Mouse (Mus musculus) bone marrow, adult 2 months (tissue): ENCODE measurements at regions not wholly inside any gene's neighbourhood (a gene's known extent, or its start where the extent isn't known, plus 50 kb on each side); places are given as distances from the start of the nearest gene placed in this dataset.

ENCODE experiments used
- H3K27ac ChIP-seq: fragments of 200-500 bp; 2 replicates; pipeline ENCODE4 v1.5.1; 2012; ENCODE audit warnings: low read depth, mild to moderate bottlenecking, control low read depth, inconsistent platforms, low read length; ENCODE audit not compliant: control insufficient read depth, poor library complexity, insufficient read depth
- H3K4me1 ChIP-seq: fragments of 200-500 bp; 2 replicates; pipeline ENCODE4 v1.6.1; 2011; ENCODE audit warnings: low read length; ENCODE audit not compliant: control insufficient read depth, insufficient read depth
- H3K4me3 ChIP-seq: fragments of 200-500 bp; replicated peaks from 2 replicates; pipeline ENCODE3; 2011; ENCODE audit warnings: mild to moderate bottlenecking, low read depth, low read length, control low read depth; ENCODE audit not compliant: control insufficient read depth
- CTCF ChIP-seq: fragments of 200-500 bp; IDR thresholded peaks from 2 replicates; pipeline ENCODE4 v1.5.1; 2011; ENCODE audit warnings: low read length, control low read depth; ENCODE audit not compliant: control insufficient read depth, insufficient read depth
- POLR2A ChIP-seq: fragments of 200-500 bp; IDR thresholded peaks from 2 replicates; pipeline ENCODE4 v1.6.1; 2011; ENCODE audit warnings: low read depth, mild to moderate bottlenecking, control low read depth, low read length, borderline replicate concordance; ENCODE audit not compliant: control insufficient read depth
- whole genome bisulfite sequencing: fragments of 180-500 bp; shearing (Covaris S2); methylation state at CpG from one replicate; pipeline ENCODE4 v1.1.7; 2018; 5-methylcytosine and 5-hydroxymethylcytosine counted together

DNA sequence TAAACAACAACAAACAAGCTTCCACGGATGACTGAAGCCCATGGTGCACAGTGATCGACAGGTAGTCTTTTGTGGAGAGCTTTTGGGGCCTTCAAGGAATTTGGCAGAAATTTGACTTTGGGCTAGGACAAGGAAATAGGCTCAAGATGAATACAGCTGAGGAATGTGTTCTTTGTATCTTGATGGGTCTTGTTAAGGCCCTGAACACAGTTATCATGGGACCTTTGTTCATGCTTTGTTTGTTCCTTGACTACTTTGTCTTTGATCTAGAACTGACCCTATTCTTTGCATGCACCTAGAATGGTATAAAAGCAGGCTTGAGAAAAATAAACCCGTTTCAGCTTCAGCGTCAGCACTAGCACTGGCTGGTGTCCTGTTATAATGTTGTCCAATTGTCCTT, 168.1 kb upstream of the Sp8 start:
- WGBS, result 83% methylated on average over 4 of the region's 4 CpGs
- Histone ChIP-seq H3K4me3 (no peak overlapping the region), H3K4me1 (no peaks in the 10 kb centered on the region), H3K27ac (no peak overlapping the region)
- no peak for TF ChIP-seq POLR2A
- no peak for TF ChIP-seq CTCF

DNA sequence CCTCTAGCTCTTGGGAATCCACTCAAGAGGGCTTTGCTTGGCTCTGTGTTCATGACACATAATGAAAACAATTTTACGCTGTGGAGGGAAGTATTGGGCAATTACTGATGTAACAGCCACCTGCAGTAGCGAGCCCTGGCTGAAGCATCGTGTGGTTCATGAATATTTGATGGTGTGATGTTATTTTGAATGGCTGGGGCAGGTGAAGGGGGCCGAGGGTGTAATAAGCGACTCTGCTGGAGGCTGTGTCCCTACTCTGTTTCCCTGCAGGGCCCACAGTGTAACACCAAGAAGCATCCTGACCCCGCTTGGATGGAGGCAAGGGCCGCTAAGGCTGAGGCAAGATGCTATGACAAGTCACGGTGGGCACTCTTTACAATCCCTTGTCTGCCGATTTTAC, 184.6 kb upstream of the Sp8 start:
- TF ChIP-seq CTCF (no peak), POLR2A (no peak)
- Histone ChIP-seq H3K4me1 (no peaks in the 10 kb centered on the region; the same call in 1 of the 2 replicates), H3K27ac (no peak overlapping the region), H3K4me3 (no peak overlapping the region)
- 37% methylated on average over 9 of the region's 9 CpGs for WGBS

GRCm38 (mm10) chr12:118661214-118661486, 185.0 kb upstream of the Sp8 start:
- TF ChIP-seq CTCF (no peak), POLR2A (no peak)
- WGBS, result 16% methylated on average over 5 of the region's 5 CpGs
- Histone ChIP-seq H3K27ac (no peak overlapping the region), H3K4me1 (no peaks in the 10 kb centered on the region; the same call in 1 of the 2 replicates), H3K4me3 (no peak overlapping the region)

DNA sequence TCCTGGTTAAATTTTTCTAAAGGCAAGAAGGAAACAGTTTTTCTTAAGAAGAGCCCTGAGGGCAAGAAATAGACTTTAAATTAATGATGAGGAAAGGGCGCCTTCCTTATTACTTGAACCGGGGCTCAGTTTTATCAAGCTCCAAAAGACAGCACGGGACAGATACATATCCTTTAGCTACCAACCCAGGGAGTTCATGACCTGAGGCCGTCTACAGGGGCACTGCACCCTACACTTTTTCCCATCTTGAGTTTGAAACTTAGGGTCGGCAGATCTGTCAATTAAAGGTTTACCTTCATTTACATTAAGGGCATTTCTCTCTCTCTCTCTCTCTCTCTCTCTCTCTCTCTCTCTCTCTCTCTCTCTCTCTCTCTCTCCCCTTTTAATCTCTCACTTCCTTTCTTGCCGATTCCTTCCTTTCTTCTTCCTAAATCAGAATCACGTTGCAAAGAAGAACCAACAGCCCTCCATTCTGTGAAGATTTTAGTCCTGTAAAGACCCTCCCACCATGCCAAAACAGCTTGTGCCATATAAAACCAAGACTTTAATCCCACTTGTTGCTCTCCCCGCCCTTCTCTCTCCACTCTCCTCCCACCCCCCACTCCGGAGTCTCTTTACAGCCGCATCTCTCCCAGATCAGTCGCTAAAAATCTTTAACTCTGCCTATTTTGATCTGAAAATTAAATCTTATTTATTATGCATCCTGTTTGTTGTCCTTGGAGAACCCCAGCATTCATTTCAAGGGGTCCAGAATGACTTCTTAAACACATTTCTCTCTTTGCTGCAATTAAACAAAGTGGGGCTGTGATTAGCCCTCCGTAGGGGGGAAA, 185.5 kb upstream of the Sp8 start:
- Histone ChIP-seq H3K27ac (no peak overlapping the region), H3K4me3 (no peak overlapping the region), H3K4me1 (no peaks in the 10 kb centered on the region; the same call in 1 of the 2 replicates)
- 29% methylated on average over 12 of the region's 12 CpGs for WGBS
- TF ChIP-seq CTCF, result no peak

DNA sequence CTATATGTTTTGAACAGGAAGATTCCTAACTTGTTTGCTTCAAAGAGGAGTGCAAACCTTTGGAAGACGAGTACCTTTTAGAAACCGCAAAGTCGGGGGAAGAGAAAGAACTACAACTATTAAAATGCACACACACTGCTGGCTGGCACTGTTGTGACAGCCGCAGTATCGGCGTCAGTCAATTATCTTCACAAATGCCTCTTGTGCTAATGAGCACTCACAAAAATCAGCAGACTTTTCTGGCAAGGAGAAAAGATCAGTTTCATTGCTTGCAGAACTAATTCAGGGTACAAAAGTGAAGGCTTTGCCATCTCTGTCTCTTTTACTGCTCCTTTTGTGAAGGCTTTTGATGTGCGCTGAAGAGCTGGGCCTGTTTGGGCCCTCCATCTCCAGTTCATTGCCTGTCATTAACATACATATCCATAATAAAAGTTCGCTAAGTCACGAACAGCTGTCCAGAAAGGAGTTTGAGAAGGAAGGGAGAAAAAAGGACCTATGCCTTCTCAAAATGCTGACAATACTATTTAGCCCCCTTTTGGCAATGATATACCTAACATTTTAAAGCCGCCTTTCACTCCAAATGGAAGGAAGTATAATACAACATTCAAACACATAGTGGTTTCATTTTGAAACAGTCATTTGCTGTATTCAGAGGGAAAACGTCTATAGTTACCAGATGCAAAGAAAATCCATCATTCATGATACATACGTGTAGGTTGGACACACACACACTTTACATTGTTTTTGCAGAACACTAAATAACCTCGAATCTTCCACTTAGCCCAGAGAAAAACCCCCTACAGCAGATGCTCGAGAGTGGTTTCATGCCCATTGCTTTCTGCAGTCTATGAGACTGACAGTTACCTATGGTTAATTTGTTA, 186.6 kb upstream of the Sp8 start:
- no peak overlapping the region for H3K27ac ChIP-seq
- WGBS, result 79% methylated on average over 14 of the region's 14 CpGs

DNA sequence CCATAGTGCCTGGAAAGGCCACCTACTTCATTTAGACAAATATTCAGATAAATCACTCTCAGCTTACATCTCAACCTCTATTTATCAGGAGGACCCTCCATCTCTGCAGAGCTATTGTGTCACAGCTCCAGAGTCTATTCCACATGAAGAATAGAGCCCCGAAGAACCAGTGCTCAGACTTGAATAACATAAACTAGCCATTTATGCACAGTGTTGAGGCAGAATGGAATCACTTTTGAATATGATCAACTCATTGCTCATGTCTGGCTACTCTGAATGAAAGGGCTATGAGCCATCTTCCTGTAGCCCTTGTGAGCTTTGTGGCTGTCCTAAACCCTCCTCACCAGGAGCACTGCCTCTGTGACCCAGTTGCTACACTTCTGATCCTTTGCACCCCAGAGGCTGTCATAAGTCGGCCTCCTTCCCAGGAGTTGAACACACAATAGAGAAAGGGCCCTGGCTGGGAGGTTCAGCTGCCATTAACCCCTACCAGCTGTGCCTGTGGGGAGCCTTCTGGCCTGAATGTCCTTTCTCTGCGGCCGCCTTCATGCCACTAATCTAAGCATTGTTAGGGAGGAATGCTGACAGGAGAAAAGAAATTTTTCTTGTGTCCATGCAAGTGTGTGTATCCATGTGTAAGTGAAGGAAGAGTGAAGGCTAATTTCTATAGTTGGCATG, 195.5 kb upstream of the Sp8 start:
- TF ChIP-seq POLR2A (no peak), CTCF (no peak)
- Histone ChIP-seq H3K4me1 (peaks cover 1% of the 10 kb centered on the region; the same call in 1 of the 2 replicates), H3K27ac (no peak overlapping the region), H3K4me3 (no peak overlapping the region)
- 75% methylated on average over 4 of the region's 4 CpGs for WGBS

More for the DNA sequence above, 186.6 kb upstream of the Sp8 start:
- Histone ChIP-seq H3K4me3 (no peak overlapping the region), H3K4me1 (no peaks in the 10 kb centered on the region; the same call in 1 of the 2 replicates)
- TF ChIP-seq CTCF (no peak), POLR2A (no peak)

GRCm38 (mm10) chr12:118649323-118649973, 196.7 kb upstream of the Sp8 start:
- WGBS, result 46% methylated on average over 3 of the region's 3 CpGs
- no peak overlapping the region for H3K4me3 ChIP-seq
- TF ChIP-seq CTCF (no peak), POLR2A (no peak)
- peaks cover 1% of the 10 kb centered on the region; the same call in 1 of the 2 replicates for H3K4me1 ChIP-seq
- no peak overlapping the region for H3K27ac ChIP-seq
